Mouse (Mus musculus) effector memory CD4-positive, alpha-beta T cell, adult 7 months (primary cell): Measurements from ENCODE around the gene Acpp. TPM values are rescaled to one million over a fixed set of nuclear protein-coding genes. Genes with fewer than 3 reads are reported as not detected.

Experiments
- polyA plus RNA-seq: library from polyadenylated mRNA; unstranded; fragments of 100-300 nt; shearing (Covaris generic); gene quantifications from one replicate; pipeline ENCODE4 v1.2.1, GENCODE M21; 2017

Gene Acpp
- 28.6 TPM for polyA plus RNA-seq

GRCm38 (mm10) chr9:104337183-104337931 lies at the start of gene Acpp:
Gene Acpp, minus strand, starts transcription at chr9:104337748.

DNA sequence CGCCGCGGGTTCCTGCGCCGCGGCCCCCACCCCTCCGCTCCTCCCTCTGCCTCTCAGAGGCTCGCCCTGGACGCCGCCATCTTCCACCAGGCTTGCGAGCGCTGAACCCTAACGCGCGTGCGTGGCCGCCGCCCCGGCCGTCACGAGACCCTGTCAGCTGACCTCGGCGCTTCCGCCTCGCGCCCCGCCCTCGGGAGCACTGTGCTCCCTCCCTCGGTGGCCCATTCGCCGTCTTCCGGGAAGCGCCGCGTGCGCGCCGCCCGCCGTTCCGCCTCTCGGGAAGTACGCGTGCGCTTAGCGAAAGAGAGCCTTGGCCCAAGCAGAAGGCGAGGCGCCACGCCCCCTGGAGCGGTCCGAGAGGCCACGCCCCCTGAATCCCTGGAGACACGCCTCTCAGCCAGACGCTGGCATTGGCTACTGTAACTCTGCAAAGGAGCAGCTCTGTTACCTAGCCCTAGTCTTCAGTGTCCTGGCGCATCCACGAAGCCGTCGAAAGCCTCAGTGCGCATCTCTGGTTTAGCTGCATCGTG lies 74.7 kb downstream of the Acpp start, which contains the start of gene Dnajc13:
TSS of gene Dnajc13 (minus strand) at position 108 of the 530 bp plus-strand sequence.

Other genes starting within 250 kb of the Acpp start
- 0.38 TPM for gene Ackr4, start 210.8 kb downstream of the Acpp start, polyA plus RNA-seq
- 49.5 TPM for gene Dnajc13, start 74.8 kb downstream of the Acpp start, polyA plus RNA-seq
- not detected for gene Cpne4, start 209.5 kb upstream of the Acpp start, polyA plus RNA-seq